Mouse (Mus musculus): ENCODE data around the gene Cnih3.

The Cnih3 gene

DNA sequence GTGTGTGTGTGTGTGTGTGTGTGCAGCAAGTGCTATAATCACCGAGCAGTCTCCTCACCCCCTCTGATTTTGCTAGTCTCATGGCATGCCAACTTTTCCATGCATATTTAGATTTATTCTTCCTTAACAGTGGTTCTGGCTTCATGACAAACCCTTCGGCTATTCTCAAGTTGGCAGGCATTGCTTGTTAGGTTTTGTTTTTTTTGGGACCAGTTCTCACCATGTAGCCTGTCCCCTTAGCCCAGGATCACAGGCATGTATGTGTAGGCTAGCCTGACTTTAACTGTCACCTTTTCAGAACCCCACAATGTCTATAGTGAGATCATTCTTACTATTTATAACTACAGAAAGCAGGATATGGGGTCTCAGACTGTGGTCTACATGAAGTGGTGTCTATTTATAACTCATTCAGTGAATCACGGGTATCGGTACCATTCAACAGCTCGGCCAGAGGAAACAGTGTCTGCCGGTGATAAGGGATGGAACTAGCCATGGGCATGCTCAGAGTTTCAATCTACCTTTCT, 94.2 kb downstream of the Cnih3 start:
- in situ Hi-C loops (cut with MboI; ENCODE audit: low sequenced_read_pairs), result no loop called here

DNA sequence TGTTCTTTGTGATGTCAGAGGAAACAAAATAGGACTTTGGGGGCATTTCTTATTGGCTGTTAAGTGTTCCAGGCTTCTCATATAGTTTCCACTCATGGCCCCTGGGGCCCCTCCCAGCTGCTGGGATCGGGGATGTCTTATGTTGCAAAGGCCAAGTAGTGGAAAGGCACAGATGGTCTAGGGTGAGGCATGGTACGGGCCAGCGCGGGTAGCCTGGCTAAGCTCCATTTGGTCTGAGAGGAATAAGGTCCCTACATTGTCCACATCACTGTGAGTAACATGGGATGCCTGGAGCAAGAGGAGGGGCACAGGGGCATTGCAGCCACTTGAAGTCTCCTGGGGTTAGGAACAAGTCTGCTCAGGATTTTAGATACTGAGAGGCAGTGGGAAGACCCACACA, 95.1 kb downstream of the Cnih3 start:
- in situ Hi-C loops (cut with MboI; ENCODE audit: low sequenced_read_pairs), result no loop called here

DNA sequence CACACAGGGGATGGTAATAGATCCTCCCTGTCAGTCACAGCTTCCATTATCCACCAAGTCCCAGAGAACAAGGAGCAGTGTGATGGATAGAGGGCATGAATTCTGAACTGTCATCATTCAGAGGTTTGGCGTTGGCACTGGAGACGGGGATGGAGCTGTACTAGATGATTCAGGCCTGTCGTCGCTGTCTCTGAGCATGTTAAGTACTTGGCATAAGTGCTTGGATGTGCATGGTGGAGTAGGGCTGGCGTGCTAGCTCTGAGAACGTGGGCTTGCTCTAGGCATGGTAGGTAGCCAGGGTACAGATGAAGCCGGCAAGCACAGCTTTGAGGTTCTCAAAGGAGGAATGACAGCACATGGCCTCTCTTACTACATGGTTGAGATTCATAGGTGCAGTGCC, 95.6 kb downstream of the Cnih3 start:
- in situ Hi-C loops (cut with MboI; ENCODE audit: low sequenced_read_pairs), result no loop called here

DNA sequence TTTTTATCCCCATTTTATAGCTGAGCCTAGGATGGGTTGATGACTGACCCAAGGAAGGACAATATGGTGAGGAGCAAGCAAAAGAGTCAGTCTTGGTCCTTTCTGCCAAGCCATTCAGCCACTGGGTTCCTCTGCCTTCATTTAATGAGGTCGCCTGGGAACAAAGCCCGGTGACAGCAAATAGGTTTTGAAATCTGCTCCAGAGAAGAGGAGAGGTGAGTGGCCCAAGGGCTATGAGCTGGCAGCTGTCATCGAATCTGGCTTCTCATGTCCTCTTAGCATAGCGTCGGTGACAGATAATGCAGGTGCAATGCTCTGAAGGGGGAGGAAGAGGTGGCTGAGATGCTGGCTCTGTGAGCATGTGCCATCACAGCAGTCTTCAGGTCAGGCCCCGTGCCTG, 100.7 kb downstream of the Cnih3 start:
- in situ Hi-C loops (cut with MboI; ENCODE audit: low sequenced_read_pairs), result no loop called here

DNA sequence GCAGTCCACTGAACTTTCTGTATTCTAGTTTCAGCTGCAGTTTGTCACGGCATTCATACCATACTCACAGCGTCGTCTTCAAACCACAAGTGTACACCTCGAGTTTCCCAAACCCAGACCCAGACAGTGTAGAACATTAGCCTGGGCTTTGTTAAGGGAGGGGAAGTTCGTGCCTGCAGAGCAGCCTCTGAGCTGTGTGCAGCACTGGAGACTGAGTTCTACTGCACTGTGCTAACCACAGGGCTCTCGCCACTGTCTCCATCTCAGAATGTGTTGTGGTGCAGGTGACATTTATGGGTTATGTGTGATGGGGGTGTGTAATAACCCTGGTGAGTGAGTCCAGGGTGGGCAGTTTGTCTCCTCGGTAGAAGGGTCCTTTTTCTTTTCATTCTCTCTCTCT, 104.5 kb downstream of the Cnih3 start:
- in situ Hi-C loops (cut with MboI; ENCODE audit: low sequenced_read_pairs), result no loop called here

DNA sequence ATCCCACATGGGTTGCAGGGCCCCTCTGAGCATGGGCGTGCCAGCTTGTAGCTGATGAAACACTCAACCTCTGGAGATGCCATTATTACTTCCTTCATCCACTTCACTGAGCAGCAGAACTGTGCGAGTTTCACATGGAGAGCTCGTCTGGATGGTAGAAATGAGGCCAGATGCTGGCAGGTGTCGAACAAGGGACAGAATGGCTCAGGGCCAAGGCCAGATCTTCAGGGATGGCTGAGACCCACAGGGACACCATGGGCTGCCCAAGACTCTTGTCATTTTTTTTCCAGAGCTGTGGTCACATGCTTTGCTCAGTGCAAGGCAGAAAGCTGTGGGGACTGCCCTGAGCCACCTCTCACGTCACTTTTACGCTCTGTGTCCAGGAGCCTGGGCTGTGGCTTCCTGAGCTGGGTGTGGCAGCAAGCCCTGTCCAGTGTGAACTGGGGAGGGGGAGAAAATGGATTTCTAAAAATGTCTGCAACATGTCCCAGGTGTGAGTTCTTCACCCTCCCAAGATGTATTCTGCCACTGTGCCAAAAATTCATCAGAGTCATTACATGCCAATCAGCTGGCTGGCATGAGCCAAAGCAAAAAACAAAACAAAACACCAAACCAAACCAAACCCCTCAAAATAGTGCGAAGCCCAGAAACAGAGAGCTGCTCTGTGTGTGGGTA, 107.1 kb downstream of the Cnih3 start:
- in situ Hi-C loops (cut with MboI; ENCODE audit: low sequenced_read_pairs), result no loop called here

DNA sequence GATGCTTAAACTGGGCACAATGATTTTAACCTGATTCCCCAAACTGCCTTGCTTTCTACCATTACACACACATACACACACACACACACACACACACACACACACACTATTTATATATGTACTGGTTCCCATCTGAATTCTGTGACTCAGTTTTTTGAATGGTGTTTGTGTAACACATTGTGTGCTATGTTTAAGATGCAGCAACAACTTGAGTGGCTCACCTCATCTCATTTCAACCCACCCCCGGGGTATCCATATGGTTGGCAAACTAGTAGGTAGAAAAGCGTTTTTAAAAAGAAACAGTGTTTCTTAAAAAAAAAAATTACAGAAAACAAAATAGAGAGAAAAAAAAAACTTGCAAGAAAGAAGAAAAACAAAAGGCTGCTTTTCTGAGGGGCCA, 107.9 kb downstream of the Cnih3 start:
- in situ Hi-C loops (cut with MboI; ENCODE audit: low sequenced_read_pairs), result no loop called here

DNA sequence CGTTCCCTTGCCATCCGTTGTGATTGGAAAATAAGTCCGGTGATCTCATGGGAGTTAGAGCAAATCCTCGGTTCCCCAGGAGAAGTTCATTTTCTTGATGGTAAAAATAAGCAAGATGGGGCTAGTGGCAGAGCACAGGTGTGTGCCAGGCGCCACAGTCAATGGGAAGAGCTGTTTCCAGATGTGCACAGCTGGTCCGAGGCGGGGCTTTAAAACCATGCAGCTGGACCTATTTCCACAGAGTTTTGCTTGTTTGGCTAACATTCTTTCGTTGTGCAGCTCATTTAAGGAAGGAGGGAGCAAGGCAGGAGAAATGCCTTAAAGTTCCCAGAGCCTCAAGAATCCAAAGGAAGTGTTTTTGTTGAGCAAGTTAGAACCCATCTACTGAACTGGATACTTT, 109.1 kb downstream of the Cnih3 start:
- in situ Hi-C loops (cut with MboI; ENCODE audit: low sequenced_read_pairs), result no loop called here

DNA sequence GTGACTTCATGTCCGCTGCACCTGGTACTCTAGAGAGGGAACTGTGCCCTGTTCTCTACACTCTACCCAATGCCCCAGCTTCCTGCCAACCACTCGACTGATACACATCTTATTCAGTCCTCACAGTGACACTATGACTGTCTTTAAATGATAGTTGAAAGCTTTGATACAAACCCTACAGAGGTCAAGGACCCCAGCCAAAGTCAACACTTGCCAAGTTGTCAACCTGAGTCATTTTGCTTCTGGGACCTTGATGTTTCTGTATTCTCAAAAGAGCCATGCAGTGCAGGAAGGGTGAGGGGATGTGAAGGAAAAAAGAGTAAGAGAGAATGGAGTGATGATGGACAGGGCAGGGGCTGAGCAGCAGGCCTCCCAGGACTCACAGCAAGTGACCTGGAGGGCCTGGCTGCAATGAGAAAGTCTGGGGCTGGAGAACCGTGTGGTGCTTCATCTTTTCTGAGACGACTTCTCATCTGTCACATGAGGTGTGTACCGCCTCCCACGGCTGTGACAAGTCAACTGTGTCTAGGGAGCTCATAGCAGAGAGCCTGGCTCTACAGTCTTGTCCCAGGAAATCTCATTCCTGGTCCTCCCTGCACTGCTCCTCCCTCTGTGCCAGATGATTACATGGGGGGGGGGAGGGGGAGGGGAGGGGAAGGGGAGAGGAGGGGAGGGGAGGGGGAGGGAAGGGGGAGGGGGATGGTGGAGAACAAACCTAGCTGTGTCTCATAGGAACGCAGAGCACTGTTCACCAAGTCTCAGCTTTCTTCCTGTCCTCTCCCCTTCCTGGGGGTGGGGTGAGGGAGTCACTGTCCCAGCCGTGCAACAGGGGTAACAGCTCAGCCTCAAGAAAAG, 109.8 kb downstream of the Cnih3 start:
- in situ Hi-C loops (cut with MboI; ENCODE audit: low sequenced_read_pairs), result no loop called here

DNA sequence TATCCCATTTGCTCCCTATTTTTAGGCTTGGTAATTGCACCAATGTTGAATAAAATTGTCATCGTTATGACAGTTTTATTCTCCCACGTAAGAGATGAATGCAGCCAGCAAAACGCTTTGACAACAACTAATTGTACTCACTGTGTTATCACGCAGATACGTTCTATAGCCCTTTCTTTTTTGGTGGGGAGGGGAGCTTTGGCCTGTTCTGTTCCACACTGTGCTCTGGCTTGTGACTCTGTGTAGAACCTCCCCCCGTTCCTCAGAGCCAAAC, 110.4 kb downstream of the Cnih3 start:
- in situ Hi-C loops (cut with MboI; ENCODE audit: low sequenced_read_pairs), result no loop called here

DNA sequence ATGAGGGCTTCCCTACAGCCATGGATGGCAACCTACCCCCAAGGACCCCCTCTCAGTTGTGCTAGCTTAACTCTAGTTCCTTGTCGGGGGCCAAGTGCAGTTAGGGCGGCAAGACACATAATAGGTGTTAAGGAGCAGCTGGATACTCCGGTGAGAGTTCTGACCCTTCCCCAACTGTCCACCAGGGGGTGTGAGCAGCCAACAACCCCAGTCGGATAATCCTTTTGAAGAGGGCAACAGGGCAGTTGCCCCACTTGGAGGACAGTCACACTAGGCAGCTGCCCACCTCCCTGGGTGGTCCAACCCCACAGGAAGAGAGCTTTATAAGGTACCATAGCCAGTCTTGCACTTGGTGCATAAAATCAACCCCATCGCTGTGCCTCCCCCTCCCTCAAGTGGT, 112.6 kb downstream of the Cnih3 start:
- in situ Hi-C loops (cut with MboI; ENCODE audit: low sequenced_read_pairs), result no loop called here

DNA sequence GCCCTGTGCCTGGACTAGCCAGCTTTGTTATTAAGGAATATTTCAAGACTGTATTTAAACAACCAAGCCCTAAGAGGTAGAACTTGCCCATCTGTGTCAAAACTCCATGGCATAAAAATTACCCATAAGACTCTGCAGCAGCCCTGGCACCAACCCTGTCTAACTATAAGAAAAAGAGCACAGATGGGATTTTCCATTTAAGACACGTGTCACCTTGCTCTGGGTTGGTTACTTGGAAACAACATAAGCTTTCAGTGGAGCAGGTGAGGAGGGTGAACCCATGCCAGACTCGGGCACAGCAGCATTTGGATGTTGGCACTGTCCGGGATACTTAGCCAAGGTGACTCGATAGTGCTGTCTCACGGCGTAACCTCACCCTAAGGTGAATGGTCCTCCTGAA, 113.6 kb downstream of the Cnih3 start:
- in situ Hi-C loops (cut with MboI; ENCODE audit: low sequenced_read_pairs), result no loop called here

DNA sequence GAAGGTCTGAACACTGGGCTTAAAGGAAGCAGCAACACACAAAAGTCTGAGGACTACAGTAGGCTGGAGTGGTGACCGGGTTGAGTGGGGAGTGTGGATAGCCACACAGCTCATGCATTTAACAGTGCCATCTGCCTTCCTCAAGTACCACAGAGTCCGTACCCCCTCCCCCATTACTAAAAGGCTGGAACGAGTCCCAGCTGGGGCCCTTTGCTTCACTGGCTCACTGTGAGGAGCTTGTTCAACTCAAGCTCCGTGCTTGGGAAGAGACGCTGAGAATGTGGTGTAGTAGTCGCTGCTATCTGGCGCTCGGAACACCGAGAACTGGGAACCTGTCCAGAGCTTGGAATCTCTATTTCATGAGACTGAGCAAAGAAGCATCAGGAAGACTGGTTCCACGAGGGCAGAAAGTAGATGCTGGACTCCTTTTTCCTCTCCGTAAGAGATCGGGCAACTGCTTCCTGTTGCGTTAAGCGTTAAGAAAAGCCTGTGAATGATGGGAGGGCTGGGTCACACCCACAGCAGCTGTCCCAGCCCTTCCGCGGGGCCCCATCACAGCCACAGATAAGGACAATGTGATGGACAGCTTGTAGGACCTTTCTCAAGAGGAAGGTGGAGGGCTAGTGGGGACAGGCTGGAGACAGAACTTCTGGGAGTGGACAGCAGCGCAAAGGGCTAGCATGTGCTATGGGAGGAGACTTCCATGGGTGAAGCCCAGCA, 114.3 kb downstream of the Cnih3 start:
- in situ Hi-C loops (cut with MboI; ENCODE audit: low sequenced_read_pairs), result no loop called here

DNA sequence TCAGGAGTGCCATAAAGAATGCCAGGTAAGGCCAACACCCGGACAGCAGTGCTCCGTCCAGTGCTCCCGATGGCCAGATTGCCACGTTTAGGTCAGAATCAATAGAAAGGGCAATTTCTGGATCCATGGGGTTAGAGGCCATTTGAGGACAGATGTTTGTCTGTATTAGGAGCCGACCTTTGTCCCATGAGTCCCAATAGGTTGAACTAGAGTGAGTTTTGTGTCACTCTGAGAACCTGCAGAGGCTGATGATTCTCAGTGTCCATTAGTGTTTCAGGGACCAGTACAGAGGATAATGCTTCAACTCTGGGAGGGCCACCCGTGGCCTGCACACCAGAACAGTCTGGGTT, 114.9 kb downstream of the Cnih3 start:
- in situ Hi-C loops (cut with MboI; ENCODE audit: low sequenced_read_pairs), result no loop called here

DNA sequence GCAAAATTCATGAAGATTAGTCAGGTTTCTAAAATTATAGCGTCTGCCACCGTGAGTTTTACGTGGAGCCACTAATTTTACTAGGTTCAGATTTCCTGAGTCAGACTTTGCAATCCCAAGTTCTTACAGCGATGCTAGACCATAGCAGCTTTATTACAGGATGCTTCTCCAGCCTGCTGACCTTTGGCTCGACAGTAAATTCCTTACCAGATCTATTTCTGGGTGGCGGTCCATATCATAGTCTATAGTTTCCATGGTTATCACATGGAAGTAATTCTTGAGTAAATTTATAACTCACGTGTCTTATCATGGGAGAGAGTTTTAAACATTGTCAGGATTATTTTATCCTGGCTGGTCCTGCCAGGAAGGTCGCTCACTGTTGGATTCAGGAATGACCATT, 117.0 kb downstream of the Cnih3 start:
- in situ Hi-C loops (cut with MboI; ENCODE audit: low sequenced_read_pairs), result no loop called here

DNA sequence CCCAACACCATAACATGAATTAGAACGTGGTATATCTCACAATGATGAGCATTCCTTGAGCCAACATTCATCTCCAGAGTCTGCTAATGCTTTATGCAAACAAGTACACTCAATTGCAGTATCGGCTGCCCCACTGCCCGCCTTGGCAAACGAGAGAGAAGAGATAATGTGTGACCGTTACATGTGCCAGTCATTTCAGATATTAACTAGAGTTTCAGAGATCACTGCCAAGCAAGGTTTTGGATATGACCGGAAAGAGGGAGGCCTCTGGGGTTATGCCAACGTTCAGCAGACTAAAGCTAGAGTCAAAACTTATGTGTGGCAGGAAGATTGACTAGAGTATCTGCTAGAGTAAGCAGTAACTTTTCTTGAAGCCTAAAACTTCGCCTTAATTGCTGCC, 123.7 kb downstream of the Cnih3 start:
- in situ Hi-C loops (cut with MboI; ENCODE audit: low sequenced_read_pairs), result no loop called here

DNA sequence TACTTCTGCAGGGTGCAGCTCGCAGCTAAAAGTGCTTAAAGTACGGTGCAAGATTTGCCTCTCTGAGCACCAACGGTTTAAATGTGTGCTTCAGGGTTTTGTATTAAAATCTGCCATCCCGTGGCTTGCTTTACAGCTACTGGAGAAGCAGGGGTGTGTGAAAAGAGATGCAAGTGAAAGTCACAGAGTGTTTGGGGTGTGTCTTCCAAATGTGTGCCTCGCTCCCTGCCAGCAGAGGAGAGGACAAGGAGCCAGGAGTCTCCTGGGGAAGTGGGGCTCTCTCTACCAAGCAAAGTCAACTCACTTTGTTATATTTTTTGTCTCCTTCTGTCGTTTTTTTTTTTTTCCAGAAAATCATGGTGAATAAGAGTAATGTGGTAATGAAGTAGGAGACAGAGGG, 124.1 kb downstream of the Cnih3 start:
- in situ Hi-C loops (cut with MboI; ENCODE audit: low sequenced_read_pairs), result no loop called here

DNA sequence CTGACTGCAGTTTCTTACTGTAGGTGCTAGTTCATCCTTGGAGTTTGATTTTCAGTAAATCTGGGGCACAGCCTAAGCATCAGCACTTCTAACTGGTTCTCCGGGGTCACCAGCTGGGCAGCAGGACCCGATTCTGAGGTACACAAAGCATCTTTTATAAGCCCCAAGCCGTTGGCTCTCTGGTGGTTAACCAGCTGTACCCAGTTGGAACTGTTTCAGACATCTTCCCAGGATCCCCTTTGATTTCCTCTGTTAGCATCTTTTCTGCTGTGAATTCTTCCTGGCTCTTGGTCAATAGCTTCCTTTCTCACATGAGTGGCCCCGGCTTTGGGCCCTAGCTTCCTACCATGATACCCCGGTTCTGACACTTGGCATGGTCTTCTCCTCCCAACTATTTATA, 132.3 kb downstream of the Cnih3 start:
- in situ Hi-C loops (cut with MboI; ENCODE audit: low sequenced_read_pairs), result no loop called here

DNA sequence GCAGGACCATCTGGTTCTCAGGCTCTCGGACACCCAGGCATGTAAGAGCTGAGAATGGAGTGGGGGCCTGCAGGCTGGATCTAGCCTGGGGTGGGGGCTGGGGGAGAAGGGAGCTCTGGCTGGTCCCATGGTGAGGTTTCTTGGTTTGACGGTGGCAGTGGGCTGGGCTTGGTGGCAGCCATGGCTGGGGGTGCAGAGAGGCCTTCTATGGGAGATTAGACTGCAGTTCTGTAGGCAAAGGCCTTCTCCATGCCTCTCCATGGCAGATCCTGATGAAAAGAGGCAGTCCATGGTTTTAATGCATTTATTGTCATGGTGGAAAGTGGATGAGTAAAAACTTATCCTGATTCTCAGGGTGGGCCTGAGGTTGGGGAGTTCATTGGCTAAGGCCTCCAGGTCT, 151.0 kb downstream of the Cnih3 start:
- in situ Hi-C loops (cut with MboI; ENCODE audit: low sequenced_read_pairs), result no loop called here

DNA sequence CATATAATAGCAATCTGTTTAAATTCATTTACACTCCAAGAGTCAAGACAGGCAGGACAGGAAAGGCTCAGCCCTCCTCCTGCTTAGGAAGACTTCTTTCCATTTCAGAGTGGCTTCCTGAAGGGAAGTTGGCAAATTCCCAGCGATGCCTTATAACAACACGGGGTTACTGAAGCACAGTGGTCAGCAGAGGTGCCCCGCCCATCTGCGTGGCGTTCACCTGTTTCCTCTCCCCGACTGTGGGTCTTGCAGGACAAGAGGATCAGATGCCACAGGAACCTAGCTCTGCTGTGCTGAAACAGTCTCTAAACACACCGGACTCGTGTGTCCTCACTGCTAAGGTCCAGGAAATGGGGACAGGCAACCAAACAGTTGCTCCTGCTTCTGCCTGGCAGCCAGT, 152.9 kb downstream of the Cnih3 start:
- in situ Hi-C loops (cut with MboI; ENCODE audit: low sequenced_read_pairs), result no loop called here

All from CH12F3 (cell line).